Mouse (Mus musculus): ENCODE data around the gene Trmt1. TPM values are rescaled to one million over a fixed set of nuclear protein-coding genes. Genes with fewer than 3 reads are reported as not detected.

Trmt1 gene
- total RNA-seq, 2 experiments from 2014 or later: 39.8 to 43.3 TPM

GRCm38 (mm10) chr8:84705960-84706359 is 19.9 kb downstream of the Trmt1 start:
- no peak for DNase-seq
- intact Hi-C loops (cut with DNase I): no loop called here

- intact Hi-C loops (cut with DNase I): no loop called here
- peak; percentile 43 to 55 for DNase-seq
Observed at GRCm38 (mm10) chr8:84706610-84707266, 20.6 kb downstream of the Trmt1 start.

GRCm38 (mm10) chr8:84707267-84707883 is 21.3 kb downstream of the Trmt1 start:
- intact Hi-C loops (cut with DNase I): no loop called here
- DNase-seq: peak; percentile 39 to 49

GRCm38 (mm10) chr8:84708071-84708541 is 22.0 kb downstream of the Trmt1 start:
- intact Hi-C loops (cut with DNase I): no loop called here
- DNase-seq: peak; percentile 42 to 57

DNA sequence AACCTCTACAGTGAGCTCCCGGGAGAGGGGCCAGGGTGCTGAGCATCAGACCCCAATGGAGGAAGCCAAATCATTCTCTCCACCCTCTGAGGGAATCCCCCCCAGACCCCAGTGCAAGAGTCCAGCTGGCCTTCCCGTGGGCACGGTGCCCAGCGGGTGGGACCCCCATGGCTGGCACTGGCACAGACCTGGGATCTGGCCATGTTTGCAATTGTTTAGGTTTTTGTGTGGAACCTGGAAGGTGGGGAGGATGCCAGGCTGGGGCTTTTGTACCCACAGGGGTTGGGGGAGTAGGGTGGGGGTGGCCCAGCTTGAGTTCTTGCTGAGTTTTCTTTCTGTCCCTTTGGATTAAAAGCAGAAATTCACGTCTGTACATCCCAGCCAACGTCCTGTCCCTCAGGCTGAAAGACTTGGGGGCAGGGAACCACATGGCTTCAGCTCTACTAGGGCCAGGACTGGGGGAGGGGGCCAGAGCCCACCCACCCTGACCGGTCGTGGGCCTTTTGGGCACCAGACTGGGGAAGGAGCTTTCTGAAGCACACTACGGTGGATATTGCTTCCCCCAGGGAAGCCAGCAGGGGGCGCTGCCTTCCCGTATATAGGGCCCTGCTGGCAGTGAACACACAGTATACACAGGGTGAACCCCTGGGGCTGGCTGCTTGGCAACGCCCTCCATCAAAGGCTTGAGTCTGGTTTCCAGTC is 22.8 kb downstream of the Trmt1 start:
- peak; percentile 83 to 89 for DNase-seq
- intact Hi-C loops (cut with DNase I): loop anchor here (1.0 kb wide), 1 partner anchor 102 kb away; no protein-coding TSS in a partner anchor

DNA sequence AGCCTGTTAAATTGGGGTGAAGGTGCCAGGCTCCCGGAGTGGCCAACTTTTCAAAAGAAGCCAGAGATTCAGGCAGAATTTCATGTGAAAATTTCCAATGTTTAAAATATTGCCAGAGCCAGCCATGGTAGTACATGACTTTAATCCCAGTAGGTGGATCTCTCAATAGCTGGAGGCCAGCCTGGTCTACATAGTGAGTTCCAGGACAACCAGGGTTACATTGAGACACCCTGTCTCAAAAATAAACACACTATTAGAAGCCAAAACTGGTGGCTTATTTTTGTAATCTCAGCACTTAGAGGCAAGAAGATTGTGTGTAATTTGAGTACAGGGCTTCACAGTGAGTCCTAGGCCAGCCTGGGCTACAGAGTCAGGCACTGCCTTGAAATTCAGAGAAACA is 23.8 kb downstream of the Trmt1 start:
- intact Hi-C loops (cut with DNase I): loop anchor here (1.0 kb wide), 1 partner anchor 101 kb away; no protein-coding TSS in a partner anchor
- no peak for DNase-seq

GRCm38 (mm10) chr8:84711312-84711711 is 25.2 kb downstream of the Trmt1 start:
- peak in 1 of 2 experiments; percentile 14 for DNase-seq
- intact Hi-C loops (cut with DNase I): no loop called here

GRCm38 (mm10) chr8:84711933-84712758 is 26.0 kb downstream of the Trmt1 start:
- peak; percentile 60 to 64 for DNase-seq
- intact Hi-C loops (cut with DNase I): no loop called here

GRCm38 (mm10) chr8:84712759-84713120 is 26.6 kb downstream of the Trmt1 start:
- intact Hi-C loops (cut with DNase I): no loop called here
- DNase-seq: peak in 1 of 2 experiments; percentile 51

GRCm38 (mm10) chr8:84713381-84713780 is 27.3 kb downstream of the Trmt1 start:
- intact Hi-C loops (cut with DNase I): no loop called here

GRCm38 (mm10) chr8:84714161-84714560 is 28.1 kb downstream of the Trmt1 start:
- no peak for DNase-seq

More at GRCm38 (mm10) chr8:84713381-84713780, 27.3 kb downstream of the Trmt1 start:
- no peak for DNase-seq

DNA sequence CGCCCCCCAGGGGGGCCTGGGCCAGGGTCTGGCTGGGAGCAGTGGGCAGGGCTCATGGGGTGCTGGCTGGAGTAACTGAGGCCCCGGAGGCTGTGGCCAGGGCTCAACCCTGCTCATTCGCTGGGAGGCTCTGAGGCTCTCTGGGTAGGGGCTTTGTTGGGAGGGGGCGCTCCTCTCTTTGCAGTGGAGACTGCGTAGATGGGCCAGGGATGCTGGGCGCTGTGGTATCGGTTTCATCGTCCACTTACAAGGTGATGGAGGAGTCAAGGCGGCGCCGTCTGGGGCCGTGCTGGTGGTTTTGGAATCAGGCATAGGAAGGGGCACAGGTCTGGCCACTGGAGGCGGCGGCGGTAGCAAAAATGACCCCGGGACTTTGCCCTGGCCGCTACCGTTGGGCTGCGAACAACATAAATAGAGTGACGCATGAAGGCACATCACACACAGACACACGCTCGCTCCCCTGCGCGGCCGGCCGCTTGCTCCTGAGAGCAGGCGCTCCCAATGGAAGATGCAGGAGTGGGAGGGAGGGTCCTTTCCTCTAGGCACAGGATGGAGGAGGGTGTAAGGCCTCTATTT is 29.9 kb downstream of the Trmt1 start:
- intact Hi-C loops (cut with DNase I): no loop called here
- DNase-seq: no peak

More at GRCm38 (mm10) chr8:84714161-84714560, 28.1 kb downstream of the Trmt1 start:
- intact Hi-C loops (cut with DNase I): no loop called here

DNA sequence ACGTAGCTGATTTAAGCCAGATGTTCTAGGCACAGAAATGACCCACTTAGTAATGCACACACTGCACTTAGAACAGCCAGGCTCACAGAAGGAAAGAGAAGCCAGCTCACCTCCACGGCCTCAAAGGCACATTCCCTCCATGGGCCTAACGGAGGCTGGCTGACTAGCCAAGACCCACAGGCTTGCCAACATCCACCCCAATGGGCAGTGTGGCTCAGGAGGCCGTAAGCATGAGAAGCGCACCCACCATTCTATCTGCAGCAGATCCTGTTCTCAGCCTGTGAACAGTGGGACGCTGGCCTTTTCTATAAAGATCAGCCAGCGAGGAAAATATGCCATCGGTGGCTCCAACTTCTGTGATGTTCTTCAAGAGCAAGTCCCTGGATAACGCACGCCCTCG is 30.7 kb downstream of the Trmt1 start:
- no peak for DNase-seq

DNA sequence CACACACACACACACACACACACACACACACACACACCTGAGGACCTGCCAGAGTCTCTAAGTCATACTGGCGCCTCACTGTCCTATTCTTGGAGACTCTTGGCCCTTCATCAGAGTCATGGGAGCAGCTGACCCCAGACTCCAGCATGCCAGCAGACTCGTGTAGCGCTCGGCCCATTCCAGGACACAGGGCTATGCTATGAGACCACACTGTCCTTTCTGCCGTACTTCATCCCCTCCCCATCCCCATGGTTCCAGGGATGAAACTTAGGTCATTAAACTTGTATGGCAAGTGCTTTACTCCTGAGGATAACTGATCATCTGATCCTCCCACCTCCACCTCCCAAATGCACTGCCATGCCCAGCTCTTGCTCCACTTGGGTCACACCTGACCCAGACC is 32.4 kb downstream of the Trmt1 start:
- intact Hi-C loops (cut with DNase I): no loop called here
- peak in 1 of 2 experiments; percentile 47 for DNase-seq

More for the DNA sequence above, 30.7 kb downstream of the Trmt1 start:
- intact Hi-C loops (cut with DNase I): no loop called here

DNA sequence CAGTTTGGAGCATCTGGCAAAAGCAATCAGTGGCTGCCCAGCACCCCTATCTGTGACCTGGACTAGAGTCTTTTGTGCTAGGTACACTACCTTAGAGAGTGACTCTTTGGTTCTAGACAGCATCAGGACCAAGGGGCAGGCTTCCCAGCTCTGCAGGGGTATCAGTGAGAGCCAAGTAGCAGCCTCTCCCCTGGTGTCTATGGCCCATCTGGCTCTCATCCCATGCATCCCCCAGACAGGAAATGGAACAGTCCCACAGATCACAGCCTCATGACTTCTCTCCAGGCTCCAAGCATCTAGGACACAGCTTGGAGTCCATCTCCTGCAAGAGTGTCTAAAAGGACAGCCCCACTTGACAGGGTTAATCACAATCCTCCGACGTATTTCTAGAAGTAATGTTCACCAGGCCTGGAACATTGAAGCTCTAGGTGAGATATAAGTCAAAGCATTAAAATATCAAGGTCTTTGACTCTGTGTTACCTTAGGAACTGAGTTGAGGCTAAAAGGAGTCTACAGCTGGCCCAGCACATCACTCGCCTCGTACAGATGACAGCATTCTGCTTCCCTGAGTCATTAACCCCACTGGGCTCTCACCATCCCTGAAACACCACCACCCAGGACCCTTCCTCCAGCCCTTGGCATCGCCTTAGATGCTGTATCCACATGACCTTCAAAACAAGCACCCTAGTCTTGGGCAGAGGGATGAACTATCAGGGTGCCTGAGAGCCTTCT is 33.0 kb downstream of the Trmt1 start:
- DNase-seq: no peak
- intact Hi-C loops (cut with DNase I): no loop called here

DNA sequence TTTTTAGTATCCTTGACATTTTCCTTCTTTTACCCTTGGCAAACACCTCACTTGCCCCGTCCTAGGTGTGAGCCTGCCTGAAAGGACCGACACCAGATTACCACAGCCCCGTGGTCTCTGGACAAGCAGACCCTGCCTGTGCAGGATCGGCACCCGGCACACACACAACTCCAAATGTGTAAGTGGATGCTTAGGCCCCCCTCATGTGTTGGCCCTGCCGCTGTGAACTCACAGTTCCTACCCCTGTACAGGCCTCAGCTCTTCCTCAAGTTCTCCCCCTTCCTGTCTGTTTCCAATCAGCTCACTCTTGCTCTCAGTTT is 36.4 kb downstream of the Trmt1 start:
- DNase-seq: no peak
- intact Hi-C loops (cut with DNase I): no loop called here

DNA sequence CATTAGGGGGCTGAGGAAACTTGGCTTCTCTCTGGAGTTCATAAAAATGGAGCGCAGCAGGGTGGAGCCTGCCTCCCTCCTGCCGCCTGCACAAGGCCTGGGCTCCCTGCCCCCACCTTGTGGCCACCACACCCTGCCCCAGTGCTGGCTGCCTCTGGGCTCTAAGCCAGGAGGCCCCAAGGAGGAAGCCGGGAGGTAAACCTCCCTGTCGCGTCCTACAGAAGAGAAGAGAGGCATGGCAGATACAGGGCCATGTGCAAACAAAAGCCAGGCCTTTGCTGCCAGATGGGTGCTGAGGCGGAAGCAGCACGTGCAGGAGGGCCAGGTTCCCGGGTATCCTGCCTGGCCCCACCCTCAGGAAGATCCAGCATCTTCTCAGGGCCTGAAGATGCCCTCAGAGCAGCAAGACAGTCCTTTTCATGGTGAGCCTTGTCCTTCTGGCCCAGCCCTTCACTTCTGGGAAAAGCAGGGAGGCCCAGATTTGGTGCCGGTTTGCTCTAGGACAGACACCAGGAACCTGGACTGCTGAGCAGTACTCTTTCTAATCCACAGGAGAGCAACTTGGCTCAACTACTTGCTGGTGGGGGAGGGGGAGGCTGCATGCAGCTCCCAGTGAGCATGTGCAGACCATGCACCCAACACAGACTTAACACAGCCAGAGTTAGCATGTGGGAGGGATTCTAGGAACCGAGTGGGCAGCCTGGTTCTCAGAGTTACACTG is 36.9 kb downstream of the Trmt1 start, which contains the start of gene G430095P16Rik:
TSS of gene G430095P16Rik (plus strand) at position 158 of the 721 bp plus-strand sequence.
- peak in 1 of 2 experiments; percentile 79 for DNase-seq
- intact Hi-C loops (cut with DNase I): no loop called here

DNA sequence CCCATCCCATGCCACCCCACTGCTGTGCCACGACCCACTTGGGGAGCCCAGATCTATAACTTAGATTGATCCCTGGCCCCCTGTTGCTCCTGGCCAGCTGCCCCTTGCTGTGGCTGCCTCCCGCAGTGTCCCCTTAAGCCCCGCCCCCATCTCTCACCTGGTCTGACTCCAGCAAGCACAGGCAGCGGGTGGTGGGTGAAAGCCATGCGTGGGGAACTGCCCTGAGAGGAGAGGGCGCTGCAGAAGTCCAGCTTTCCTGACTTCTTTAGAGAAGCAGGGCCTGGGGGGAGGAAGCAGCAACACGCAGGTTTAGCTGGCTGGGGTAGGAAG is 37.4 kb downstream of the Trmt1 start:
- intact Hi-C loops (cut with DNase I): no loop called here

DNA sequence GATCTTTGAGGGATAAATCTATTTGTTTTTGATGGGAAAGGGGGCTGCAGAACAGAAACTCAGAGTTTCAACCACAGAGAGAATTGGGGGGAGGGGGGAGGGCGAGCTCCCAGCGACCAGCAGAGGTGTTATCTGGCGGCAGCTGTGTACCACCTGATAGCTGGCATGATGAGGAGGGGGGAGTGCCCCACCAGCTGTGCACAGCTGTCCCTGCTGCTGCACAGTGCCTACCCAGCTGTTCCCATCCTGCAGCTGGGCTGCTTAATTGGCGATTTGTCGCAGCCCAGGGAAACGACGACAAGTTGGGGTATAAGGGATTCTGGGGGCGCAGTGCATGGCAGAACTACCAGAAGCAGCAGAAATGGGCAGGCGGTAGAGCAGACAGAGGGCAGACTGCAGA is 38.6 kb downstream of the Trmt1 start:
- DNase-seq: no peak
- intact Hi-C loops (cut with DNase I): no loop called here

More for the DNA sequence above, 37.4 kb downstream of the Trmt1 start:
- DNase-seq: no peak

All from gastrocnemius, postnatal 36 days (tissue).